Mouse (Mus musculus): ENCODE data around the gene Zfyve26. TPM values are rescaled to one million over a fixed set of nuclear protein-coding genes. Genes with fewer than 3 reads are reported as not detected.

Gene Zfyve26
- total RNA-seq, 1 experiment = 22.8 TPM

DNA sequence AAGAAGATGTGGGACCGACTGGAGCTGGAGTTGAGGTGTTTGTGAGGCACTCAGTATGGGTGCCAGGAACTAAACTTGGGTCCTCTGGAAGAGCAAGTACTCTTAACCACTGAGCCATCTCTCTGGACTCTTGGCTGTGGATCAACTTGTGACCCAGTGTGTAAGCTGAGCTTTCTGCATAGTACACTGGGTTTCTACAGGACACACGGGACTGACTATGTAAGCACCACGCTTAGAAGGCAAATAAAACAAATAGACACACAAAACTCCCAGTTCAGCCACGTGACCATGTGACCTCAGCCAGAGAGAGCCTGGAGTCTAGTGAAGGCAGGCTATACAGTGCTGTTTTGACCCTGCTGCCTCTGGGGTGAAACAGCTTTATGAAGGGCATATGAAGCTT, 23.5 kb downstream of the Zfyve26 start:
- TF ChIP-seq CHD2 (IDR thresholded peaks at IDR 0.05; ENCODE audit: low read depth, low read length) = no peak
- H3K36me3 ChIP-seq (ENCODE audit: control insufficient read depth, insufficient read depth, low read length, poor library complexity, severe bottlenecking) = peaks cover 43% of the 10 kb centered on the region
- in situ Hi-C loops (cut with MboI; ENCODE audit: low sequenced_read_pairs in 2 of 2, unreplicated experiment in 2 of 2) = no loop called here

DNA sequence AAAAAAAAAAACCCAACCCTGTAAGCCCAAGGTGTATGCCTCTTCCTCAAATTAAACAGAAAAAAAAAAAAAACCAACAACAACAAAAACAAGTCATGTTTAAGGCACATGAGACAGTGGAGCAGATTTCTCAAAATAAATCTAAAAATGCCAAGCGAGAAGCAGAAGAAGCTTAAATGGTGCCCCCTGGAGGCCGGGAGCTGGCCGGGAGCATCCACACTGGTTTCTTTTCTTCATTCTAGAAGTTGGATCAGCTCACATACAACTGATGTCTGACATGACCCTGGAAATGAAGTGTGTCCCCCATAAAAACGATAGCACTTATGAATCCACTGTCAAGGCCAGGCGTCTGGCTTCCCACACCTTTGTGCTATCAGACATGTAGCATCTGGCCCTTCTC, 35.1 kb downstream of the Zfyve26 start:
- Histone ChIP-seq H3K9me3 (ENCODE audit: control insufficient read depth, insufficient read depth, low read depth, low read length) (no peaks in the 10 kb centered on the region), H3K27ac (ENCODE audit: insufficient read depth, low read depth, low read length, poor library complexity, severe bottlenecking) (no peak overlapping the region), H3K4me1 (ENCODE audit: control insufficient read depth in 2 of 2, insufficient read depth in 2 of 2, low read length in 2 of 2, poor library complexity in 1 of 2) (no peaks in the 10 kb centered on the region), H3K4me3 (ENCODE audit: insufficient read depth in 1 of 2, low read depth in 1 of 2, low read length in 2 of 2, poor library complexity in 1 of 2, severe bottlenecking in 1 of 2) (no peak overlapping the region), H3K36me3 (ENCODE audit: control insufficient read depth, insufficient read depth, low read length, poor library complexity, severe bottlenecking) (peaks cover 32% of the 10 kb centered on the region), H3K9ac (ENCODE audit: insufficient read depth, low read depth, low read length, poor library complexity, severe bottlenecking) (no peak overlapping the region)
- no peak for DNase-seq (ENCODE audit: low read depth, low spot score)
- in situ Hi-C loops (cut with MboI; ENCODE audit: low sequenced_read_pairs in 2 of 2, unreplicated experiment in 2 of 2) = no loop called here
- TF ChIP-seq MAFK (IDR thresholded peaks at IDR 0.05; ENCODE audit: insufficient read depth, low read depth, low read length) (no peak), HCFC1 (IDR thresholded peaks at IDR 0.05; ENCODE audit: borderline replicate concordance, insufficient read depth, low read length) (no peak), ZNF384 (IDR thresholded peaks at IDR 0.05; ENCODE audit: low read depth, low read length) (no peak)

More for the DNA sequence above, 23.5 kb downstream of the Zfyve26 start:
- Histone ChIP-seq H3K9me3 (ENCODE audit: control insufficient read depth, insufficient read depth, low read depth, low read length) (no peaks in the 10 kb centered on the region), H3K27ac (ENCODE audit: insufficient read depth, low read depth, low read length, poor library complexity, severe bottlenecking) (no peak overlapping the region), H3K4me1 (ENCODE audit: control insufficient read depth in 2 of 2, insufficient read depth in 2 of 2, low read length in 2 of 2, poor library complexity in 1 of 2) (no peaks in the 10 kb centered on the region), H3K9ac (ENCODE audit: insufficient read depth, low read depth, low read length, poor library complexity, severe bottlenecking) (no peak overlapping the region), H3K4me3 (ENCODE audit: insufficient read depth in 1 of 2, low read depth in 1 of 2, low read length in 2 of 2, poor library complexity in 1 of 2, severe bottlenecking in 1 of 2) (no peak overlapping the region)
- no peak for DNase-seq (ENCODE audit: low read depth, low spot score)

DNA sequence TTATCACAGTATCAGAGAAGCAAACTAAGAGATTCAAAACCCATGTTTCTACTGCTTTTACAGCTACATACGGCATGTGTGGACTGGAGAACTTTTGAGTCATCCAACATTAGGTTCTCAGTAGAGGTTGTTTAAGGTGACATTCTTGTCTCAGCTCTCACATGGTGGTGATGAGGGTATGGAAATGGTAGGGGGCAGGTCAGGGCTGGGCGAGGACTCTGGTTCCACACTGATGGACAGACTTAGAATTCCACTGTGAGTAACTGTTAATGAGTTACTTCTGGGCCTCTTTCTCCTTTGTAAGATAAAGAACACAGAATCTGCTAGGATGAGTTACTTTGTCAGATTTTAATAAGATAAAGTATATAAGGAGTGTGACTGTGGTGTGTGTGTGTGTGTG, 36.0 kb downstream of the Zfyve26 start:
- no peak for DNase-seq (ENCODE audit: low read depth, low spot score)
- no peak overlapping the region for H3K27ac ChIP-seq (ENCODE audit: insufficient read depth, low read depth, low read length, poor library complexity, severe bottlenecking)
- no peak for TF ChIP-seq MAFK (IDR thresholded peaks at IDR 0.05; ENCODE audit: insufficient read depth, low read depth, low read length)
- no peak for TF ChIP-seq HCFC1 (IDR thresholded peaks at IDR 0.05; ENCODE audit: borderline replicate concordance, insufficient read depth, low read length)
- no peak for TF ChIP-seq ZNF384 (IDR thresholded peaks at IDR 0.05; ENCODE audit: low read depth, low read length)
- no peak for TF ChIP-seq ZC3H11A (IDR thresholded peaks at IDR 0.05; ENCODE audit: borderline replicate concordance, low read depth, low read length)
- no peak for TF ChIP-seq CHD2 (IDR thresholded peaks at IDR 0.05; ENCODE audit: low read depth, low read length)
- H3K36me3 ChIP-seq (ENCODE audit: control insufficient read depth, insufficient read depth, low read length, poor library complexity, severe bottlenecking) = peaks cover 29% of the 10 kb centered on the region
- in situ Hi-C loops (cut with MboI; ENCODE audit: low sequenced_read_pairs in 2 of 2, unreplicated experiment in 2 of 2) = no loop called here
- H3K9ac ChIP-seq (ENCODE audit: insufficient read depth, low read depth, low read length, poor library complexity, severe bottlenecking) = no peak overlapping the region
- H3K4me1 ChIP-seq (ENCODE audit: control insufficient read depth in 2 of 2, insufficient read depth in 2 of 2, low read length in 2 of 2, poor library complexity in 1 of 2) = no peaks in the 10 kb centered on the region
- H3K9me3 ChIP-seq (ENCODE audit: control insufficient read depth, insufficient read depth, low read depth, low read length) = no peaks in the 10 kb centered on the region
- no peak overlapping the region for H3K4me3 ChIP-seq (ENCODE audit: insufficient read depth in 1 of 2, low read depth in 1 of 2, low read length in 2 of 2, poor library complexity in 1 of 2, severe bottlenecking in 1 of 2)

DNA sequence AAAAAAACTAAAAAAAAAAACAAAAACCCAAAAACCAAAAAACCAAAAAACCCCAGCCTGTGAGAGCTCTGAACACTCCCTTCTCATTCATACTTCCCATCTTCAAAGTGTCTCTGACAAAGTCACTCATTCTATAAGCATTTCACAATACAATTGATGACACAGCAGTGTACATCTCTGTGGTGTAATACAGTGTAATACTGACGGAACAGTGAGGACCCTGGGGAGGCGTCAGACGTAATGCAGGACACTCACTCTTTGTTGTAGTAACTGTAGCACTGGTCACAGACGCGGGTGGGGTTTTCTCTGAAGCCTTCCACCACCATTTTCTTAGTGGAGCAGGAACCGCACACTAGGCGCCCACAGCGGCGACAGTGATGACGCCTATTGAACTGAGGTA, 41.1 kb downstream of the Zfyve26 start:
- no peak overlapping the region for H3K4me3 ChIP-seq (ENCODE audit: insufficient read depth in 1 of 2, low read depth in 1 of 2, low read length in 2 of 2, poor library complexity in 1 of 2, severe bottlenecking in 1 of 2)
- H3K9me3 ChIP-seq (ENCODE audit: control insufficient read depth, insufficient read depth, low read depth, low read length) = no peaks in the 10 kb centered on the region
- H3K9ac ChIP-seq (ENCODE audit: insufficient read depth, low read depth, low read length, poor library complexity, severe bottlenecking) = no peak overlapping the region
- H3K27ac ChIP-seq (ENCODE audit: insufficient read depth, low read depth, low read length, poor library complexity, severe bottlenecking) = no peak overlapping the region
- TF ChIP-seq ZNF384 (IDR thresholded peaks at IDR 0.05; ENCODE audit: low read depth, low read length) = no peak
- no peak for TF ChIP-seq HCFC1 (IDR thresholded peaks at IDR 0.05; ENCODE audit: borderline replicate concordance, insufficient read depth, low read length)
- no peak for TF ChIP-seq MAFK (IDR thresholded peaks at IDR 0.05; ENCODE audit: insufficient read depth, low read depth, low read length)
- TF ChIP-seq CHD2 (IDR thresholded peaks at IDR 0.05; ENCODE audit: low read depth, low read length) = no peak
- no peak for TF ChIP-seq ZC3H11A (IDR thresholded peaks at IDR 0.05; ENCODE audit: borderline replicate concordance, low read depth, low read length)
- in situ Hi-C loops (cut with MboI; ENCODE audit: low sequenced_read_pairs in 2 of 2, unreplicated experiment in 2 of 2) = no loop called here
- DNase-seq (ENCODE audit: low read depth, low spot score) = no peak
- no peaks in the 10 kb centered on the region for H3K4me1 ChIP-seq (ENCODE audit: control insufficient read depth in 2 of 2, insufficient read depth in 2 of 2, low read length in 2 of 2, poor library complexity in 1 of 2)
- peaks cover 34% of the 10 kb centered on the region for H3K36me3 ChIP-seq (ENCODE audit: control insufficient read depth, insufficient read depth, low read length, poor library complexity, severe bottlenecking)

DNA sequence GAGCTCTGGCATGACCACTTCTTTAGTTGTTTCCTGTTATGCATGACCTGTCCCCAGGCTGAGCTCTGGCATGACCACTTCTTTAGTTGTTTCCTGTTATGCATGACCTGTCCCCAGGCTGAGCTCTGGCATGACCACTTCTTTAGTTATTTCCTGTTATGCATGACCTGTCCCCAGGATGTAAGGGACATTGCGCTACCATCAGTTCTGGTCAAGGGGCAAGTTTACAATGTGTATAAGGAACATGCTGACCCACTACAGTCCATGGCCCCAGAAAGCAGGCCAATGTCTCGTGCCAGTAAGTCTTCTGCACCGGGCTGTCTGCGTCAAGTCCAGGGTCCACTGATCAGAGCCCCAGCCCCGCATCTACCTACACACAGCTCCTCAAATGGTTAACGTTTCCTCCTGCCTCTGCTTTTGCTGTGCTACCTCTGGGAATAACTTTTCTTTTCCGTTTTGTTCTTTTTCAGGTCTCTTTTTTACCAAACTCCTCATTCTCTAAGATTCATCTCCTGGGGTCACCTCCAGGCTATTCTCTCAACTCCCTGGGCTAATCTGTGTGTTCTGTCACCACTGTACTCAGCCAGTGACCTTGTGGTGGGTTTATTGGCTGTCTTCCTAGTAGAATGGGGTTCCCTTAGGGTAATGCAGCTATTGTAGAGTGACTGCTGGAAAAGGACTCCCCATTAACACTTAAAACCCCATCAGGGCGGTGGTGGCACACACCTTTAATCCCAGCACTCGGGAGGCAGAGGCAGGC, 42.6 kb downstream of the Zfyve26 start:
- no peaks in the 10 kb centered on the region for H3K4me1 ChIP-seq (ENCODE audit: control insufficient read depth in 2 of 2, insufficient read depth in 2 of 2, low read length in 2 of 2, poor library complexity in 1 of 2)
- peaks cover 39% of the 10 kb centered on the region; the same call in 1 of the 2 replicates for H3K36me3 ChIP-seq (ENCODE audit: control insufficient read depth, insufficient read depth, low read length, poor library complexity, severe bottlenecking)
- no peak for DNase-seq (ENCODE audit: low read depth, low spot score)
- in situ Hi-C loops (cut with MboI; ENCODE audit: low sequenced_read_pairs in 2 of 2, unreplicated experiment in 2 of 2) = no loop called here
- H3K9ac ChIP-seq (ENCODE audit: insufficient read depth, low read depth, low read length, poor library complexity, severe bottlenecking) = no peak overlapping the region
- H3K27ac ChIP-seq (ENCODE audit: insufficient read depth, low read depth, low read length, poor library complexity, severe bottlenecking) = no peak overlapping the region
- no peaks in the 10 kb centered on the region for H3K9me3 ChIP-seq (ENCODE audit: control insufficient read depth, insufficient read depth, low read depth, low read length)
- TF ChIP-seq MAFK (IDR thresholded peaks at IDR 0.05; ENCODE audit: insufficient read depth, low read depth, low read length) (no peak), CHD2 (IDR thresholded peaks at IDR 0.05; ENCODE audit: low read depth, low read length) (no peak), ZNF384 (IDR thresholded peaks at IDR 0.05; ENCODE audit: low read depth, low read length) (no peak), HCFC1 (IDR thresholded peaks at IDR 0.05; ENCODE audit: borderline replicate concordance, insufficient read depth, low read length) (no peak)
- H3K4me3 ChIP-seq (ENCODE audit: insufficient read depth in 1 of 2, low read depth in 1 of 2, low read length in 2 of 2, poor library complexity in 1 of 2, severe bottlenecking in 1 of 2) = no peak overlapping the region
